Mouse (Mus musculus) left cerebral cortex, adult 11 months (tissue): ENCODE data around the gene Otor.

Experiments used
- DNase-seq: peaks from one replicate; pipeline ENCODE4 v3.0.0; 2022; ENCODE audit warnings: low spot score

Gene Otor

DNA sequence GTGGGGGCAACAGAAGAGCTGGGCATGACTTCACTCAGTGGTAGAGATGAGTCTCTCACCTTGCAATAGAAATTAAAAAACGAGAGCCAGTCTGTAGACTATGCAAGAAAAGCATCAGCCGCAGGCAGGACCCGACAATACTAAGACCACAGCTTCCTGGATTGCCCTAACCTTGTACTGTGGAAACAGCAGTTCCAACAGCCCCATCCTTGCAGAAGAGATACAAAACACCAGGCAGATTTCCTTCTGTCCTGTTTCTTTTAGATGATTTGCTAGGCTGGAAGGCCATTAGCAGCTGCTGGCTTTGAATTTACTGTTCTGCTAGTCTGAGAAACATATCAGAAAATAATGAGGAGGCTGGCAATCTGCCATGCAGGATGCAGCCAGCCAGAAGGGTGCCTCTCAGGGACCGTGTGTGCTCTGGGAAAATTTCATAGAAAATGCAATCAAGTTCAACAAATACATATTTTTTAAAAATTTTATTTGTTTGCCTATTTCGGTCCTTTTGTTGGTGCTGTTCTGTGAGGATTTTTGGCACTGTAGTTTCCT, 52.9 kb downstream of the Otor start:
- no peak for DNase-seq
